Mouse (Mus musculus): ENCODE measurements around the gene Atad2b. TPM values are rescaled to one million over a fixed set of nuclear protein-coding genes. Genes with fewer than 3 reads are reported as not detected.
A peak's percentile ranks its signal among the peaks of the same experiment; 100 is the strongest.

Gene Atad2b
- polyA plus RNA-seq, 1 experiment from 2014 or later: 5.2 TPM

DNA sequence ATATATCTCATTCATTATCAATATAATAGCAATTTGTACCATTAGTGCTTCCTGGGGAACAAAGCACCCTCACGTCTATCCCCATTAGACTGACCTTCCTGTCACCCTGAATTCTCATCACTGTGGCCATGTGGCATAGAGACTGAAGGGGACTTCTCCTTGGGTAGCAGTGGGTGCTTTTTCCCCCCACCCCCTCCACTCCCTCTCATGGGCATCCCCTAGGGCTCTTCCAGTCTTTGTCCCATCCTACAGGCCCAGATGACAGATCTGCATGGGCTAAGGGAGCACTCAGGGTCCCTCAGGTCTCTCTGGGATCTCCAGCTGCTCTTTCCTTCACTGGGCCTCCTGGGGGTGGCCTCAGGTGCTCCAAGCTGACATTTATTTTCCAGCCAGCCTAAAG lies 171.5 kb downstream of the Atad2b start:
- Histone ChIP-seq H3K9me3 (ENCODE audit: control insufficient read depth, low read length) (no peaks in the 10 kb centered on the region), H3K36me3 (ENCODE audit: control insufficient read depth, insufficient read depth, low read length) (no peaks in the 10 kb centered on the region; the same call in 1 of the 2 replicates), H3K4me1 (ENCODE audit: control insufficient read depth, insufficient read depth, low read length) (peaks cover 6% of the 10 kb centered on the region; the same call in 1 of the 2 replicates), H3K4me3 (ENCODE audit: low read length) (no peak overlapping the region), H3K4me2 (ENCODE audit: low read depth, low read length) (no peak overlapping the region), H3K27me3 (replicated peaks; ENCODE audit: control insufficient read depth, insufficient read depth, low read length) (no peaks in the 10 kb centered on the region), H3K27ac (ENCODE audit: low read length) (no peak overlapping the region), H3K9ac (ENCODE audit: low read depth, low read length) (no peak overlapping the region)
- ATAC-seq: peak; percentile 23; the same call in 1 of the 2 replicates
- 29% methylated on average over 1 of the region's 1 CpGs for WGBS

Other genes with a start within 250 kb of the Atad2b start
- 0.05 and 0.34 TPM in 2 replicates for gene Fam228a, start 178.9 kb upstream of the Atad2b start, polyA plus RNA-seq (2015; fragmentation: Nextera tagmentation; extraction: Ambion mirVana)
- gene Pfn4, start 148.3 kb upstream of the Atad2b start, polyA plus RNA-seq (2015; fragmentation: Nextera tagmentation; extraction: Ambion mirVana): 1.1 TPM in 2 replicates
- gene Fam228b, start 148.1 kb upstream of the Atad2b start, polyA plus RNA-seq (2015; fragmentation: Nextera tagmentation; extraction: Ambion mirVana): 1.1 and 1.3 TPM in 2 replicates
- gene Sf3b6, start 99.8 kb upstream of the Atad2b start, polyA plus RNA-seq (2015; fragmentation: Nextera tagmentation; extraction: Ambion mirVana): 169 and 193 TPM in 2 replicates
- 7.1 and 8.2 TPM in 2 replicates for gene Fkbp1b, start 75.8 kb upstream of the Atad2b start, polyA plus RNA-seq (2015; fragmentation: Nextera tagmentation; extraction: Ambion mirVana)
- gene Wdcp, start 74.0 kb upstream of the Atad2b start, polyA plus RNA-seq (2015; fragmentation: Nextera tagmentation; extraction: Ambion mirVana): 11.0 and 12.4 TPM in 2 replicates
- gene Mfsd2b, start 43.0 kb upstream of the Atad2b start, polyA plus RNA-seq (2015; fragmentation: Nextera tagmentation; extraction: Ambion mirVana): 1.3 and 1.7 TPM in 2 replicates
- gene Ubxn2a, start 9.6 kb upstream of the Atad2b start, polyA plus RNA-seq (2015; fragmentation: Nextera tagmentation; extraction: Ambion mirVana): 31.0 and 32.8 TPM in 2 replicates

All from intestine, embryonic 16.5 days (tissue).